Mouse (Mus musculus): Measurements from ENCODE around the gene Clgn.
A peak's percentile ranks its signal among the peaks of the same experiment; 100 is the strongest.
"Not testable (repeated sequence)": the region's sequence is repeated elsewhere in the genome, so short reads cannot be mapped to it uniquely, and the experiment has no call there.

Clgn gene

GRCm38 (mm10) chr8:83423032-83423825 is 33.6 kb downstream of the Clgn start:
- DNase-seq (ENCODE audit: low read depth, low spot score): no peak

- DNase-seq (ENCODE audit: low read depth, low spot score): no peak
Observed at GRCm38 (mm10) chr8:83425202-83425601, 35.5 kb downstream of the Clgn start.

GRCm38 (mm10) chr8:83426104-83426759 is 36.6 kb downstream of the Clgn start:
- DNase-seq (ENCODE audit: low read depth, low spot score): no peak

- no peak for DNase-seq (ENCODE audit: low read depth, low spot score)
Observed at GRCm38 (mm10) chr8:83426949-83427348, 37.3 kb downstream of the Clgn start.

- not testable (repeated sequence) for DNase-seq (ENCODE audit: low read depth, low spot score)
Observed at GRCm38 (mm10) chr8:83428621-83429020, 39.0 kb downstream of the Clgn start.

GRCm38 (mm10) chr8:83429071-83429524 is 39.4 kb downstream of the Clgn start:
- DNase-seq (ENCODE audit: low read depth, low spot score): no peak

- no peak for DNase-seq (ENCODE audit: low read depth, low spot score)
Observed at GRCm38 (mm10) chr8:83437077-83437476, 47.4 kb downstream of the Clgn start.

GRCm38 (mm10) chr8:83441656-83442242 is 52.1 kb downstream of the Clgn start:
- no peak for DNase-seq (ENCODE audit: low read depth, low spot score)

- peak; percentile 98 for DNase-seq (ENCODE audit: low read depth, low spot score)
Observed at GRCm38 (mm10) chr8:83442243-83443051, 52.8 kb downstream of the Clgn start.

GRCm38 (mm10) chr8:83443052-83443400 is 53.4 kb downstream of the Clgn start:
- DNase-seq (ENCODE audit: low read depth, low spot score): no peak

GRCm38 (mm10) chr8:83449960-83450359 is 60.3 kb downstream of the Clgn start:
- peak; percentile 32 for DNase-seq (ENCODE audit: low read depth, low spot score)

- peak; percentile 60 for DNase-seq (ENCODE audit: low read depth, low spot score)
Observed at GRCm38 (mm10) chr8:83451056-83451455, 61.4 kb downstream of the Clgn start.

GRCm38 (mm10) chr8:83457121-83457520 is 67.5 kb downstream of the Clgn start:
- no peak for DNase-seq (ENCODE audit: low read depth, low spot score)

- no peak for DNase-seq (ENCODE audit: low read depth, low spot score)
Observed at GRCm38 (mm10) chr8:83458222-83458621, 68.6 kb downstream of the Clgn start, which contains the start of gene Scoc. Gene Scoc (minus strand): TSS chr8:83458391.

GRCm38 (mm10) chr8:83459606-83460005 is 69.9 kb downstream of the Clgn start:
- DNase-seq (ENCODE audit: low read depth, low spot score): no peak

Measured in CD4-positive helper T cell, adult 2 months (primary cell).